Mouse (Mus musculus): Measurements from ENCODE around the gene Rapgef1. TPM values are rescaled to one million over a fixed set of nuclear protein-coding genes. Genes with fewer than 3 reads are reported as not detected.

Gene Rapgef1
- polyA plus RNA-seq, 1 experiment from 2014 or later: 13.3 TPM

DNA sequence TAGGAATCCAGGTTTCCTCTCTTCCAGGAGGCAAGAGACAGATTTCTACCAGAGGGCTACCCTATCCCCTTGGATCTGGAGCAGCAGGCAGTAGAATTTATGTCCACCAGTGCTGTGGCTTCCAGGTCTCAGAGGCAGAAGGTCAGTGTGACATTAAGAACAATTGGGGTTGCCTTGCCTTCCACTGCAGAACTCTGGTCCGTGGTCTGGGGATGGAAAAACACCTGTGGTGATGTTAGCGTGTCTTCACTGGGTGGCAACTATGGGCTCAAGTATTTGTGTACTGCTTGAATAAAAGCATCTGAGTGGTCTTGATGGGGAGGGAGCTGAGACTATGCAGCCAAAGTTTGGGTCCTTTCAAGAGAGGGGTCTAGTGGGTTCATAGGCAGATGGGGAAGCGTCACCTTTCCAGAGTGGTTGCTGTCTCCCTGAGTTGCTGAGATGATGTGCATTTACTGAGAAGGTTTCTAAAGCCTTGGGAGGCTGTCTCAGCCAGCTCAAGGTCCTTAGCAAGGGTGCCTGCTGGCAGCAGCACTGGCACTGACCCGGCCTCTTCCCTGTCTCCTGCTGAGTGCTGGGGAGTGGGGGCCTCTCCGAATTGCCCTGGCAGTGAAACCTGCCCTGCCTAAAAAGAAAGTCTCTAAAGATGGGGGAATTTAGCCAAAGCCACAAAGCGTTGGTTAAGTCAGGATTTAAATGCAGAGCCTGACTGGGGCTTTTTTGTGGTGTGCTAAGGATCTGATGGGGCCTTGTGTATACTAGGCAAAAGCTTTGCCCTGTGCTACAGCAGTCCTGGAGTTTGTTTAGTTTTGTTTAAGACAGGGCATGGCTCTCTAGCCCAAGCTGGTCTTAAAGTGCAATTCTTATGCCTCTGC, 60.4 kb downstream of the Rapgef1 start:
- DNase-seq (ENCODE audit: low spot score): no peak
- no peak overlapping the region for H3K27ac ChIP-seq (ENCODE audit: low read depth, low read length)

DNA sequence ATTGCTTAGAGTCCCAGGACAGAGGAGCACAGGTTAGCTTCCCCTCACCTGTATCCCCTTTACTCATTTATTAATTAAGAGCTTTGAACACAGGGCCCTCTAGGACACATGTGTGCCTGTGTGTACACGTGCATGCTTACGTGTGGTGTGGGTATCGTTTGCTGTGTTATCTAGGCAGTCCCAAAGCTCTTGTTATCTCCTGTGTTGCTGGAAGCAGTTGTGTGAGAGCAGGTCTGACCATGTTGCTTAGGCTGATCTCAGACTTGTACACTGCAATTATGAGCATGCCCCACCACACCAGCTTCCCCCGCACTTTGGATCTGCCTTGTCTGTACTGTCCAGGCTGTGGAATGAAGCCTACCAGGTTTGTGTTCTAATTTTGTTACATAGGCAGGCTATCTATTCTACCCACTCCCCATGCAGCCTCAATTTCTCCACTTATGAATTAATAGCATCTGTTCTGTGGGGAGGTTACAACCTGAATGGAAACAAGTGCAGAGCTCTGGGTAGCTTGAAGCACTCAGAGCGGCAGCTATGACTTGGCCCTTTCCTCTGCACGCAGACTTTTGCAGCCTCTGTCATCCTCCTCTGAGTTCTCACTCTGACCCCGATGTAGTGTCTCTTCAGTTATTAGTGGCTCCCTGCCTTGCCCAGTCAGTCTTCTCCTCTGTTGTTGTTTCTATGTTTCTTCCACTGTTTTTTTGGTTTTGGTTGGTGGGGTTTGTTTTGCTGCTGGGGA, 63.9 kb downstream of the Rapgef1 start:
- H3K27me3 ChIP-seq (ENCODE audit: control insufficient read depth, insufficient read depth, low read length): no peaks in the 10 kb centered on the region
- 91% methylated on average over 7 of the region's 7 CpGs for WGBS

More for the DNA sequence above, 60.4 kb downstream of the Rapgef1 start:
- no peak for ATAC-seq (ENCODE audit: low FRiP score)
- Histone ChIP-seq H3K4me2 (replicated peaks; ENCODE audit: low read depth, low read length) (no peak overlapping the region), H3K4me1 (replicated peaks; ENCODE audit: control insufficient read depth, insufficient read depth, low read length) (no peaks in the 10 kb centered on the region), H3K9ac (ENCODE audit: low read depth, low read length) (no peak overlapping the region), H3K27me3 (ENCODE audit: control insufficient read depth, insufficient read depth, low read length) (no peaks in the 10 kb centered on the region), H3K9me3 (ENCODE audit: control insufficient read depth, low read length) (no peaks in the 10 kb centered on the region), H3K36me3 (ENCODE audit: control insufficient read depth, insufficient read depth, low read length) (no peaks in the 10 kb centered on the region), H3K4me3 (ENCODE audit: low read depth, low read length) (no peak overlapping the region)
- WGBS: 86% methylated on average over 6 of the region's 6 CpGs

DNA sequence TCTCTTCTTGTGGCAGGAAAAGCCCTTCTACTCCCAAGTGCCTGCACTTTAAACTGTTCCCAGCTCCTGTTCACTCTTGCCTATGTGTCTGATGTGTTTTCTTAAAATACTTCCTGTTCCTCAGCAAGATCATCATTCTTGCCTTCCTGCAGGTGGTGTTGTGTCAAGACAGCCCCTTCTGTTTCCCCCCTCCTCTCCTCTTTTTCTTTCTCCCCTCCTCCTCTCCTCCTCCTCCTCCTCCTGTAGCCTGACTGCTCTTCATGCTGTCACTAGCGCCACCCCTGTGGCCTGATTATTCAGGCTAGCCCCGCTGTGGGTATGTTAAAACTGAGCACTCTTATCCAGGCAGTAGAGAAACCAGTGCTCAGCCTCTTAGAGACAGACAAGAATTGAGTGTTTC, 65.0 kb downstream of the Rapgef1 start:
- Histone ChIP-seq H3K9ac (ENCODE audit: low read depth, low read length) (no peak overlapping the region), H3K4me2 (replicated peaks; ENCODE audit: low read depth, low read length) (no peak overlapping the region), H3K4me3 (ENCODE audit: low read depth, low read length) (no peak overlapping the region), H3K4me1 (replicated peaks; ENCODE audit: control insufficient read depth, insufficient read depth, low read length) (no peaks in the 10 kb centered on the region), H3K36me3 (ENCODE audit: control insufficient read depth, insufficient read depth, low read length) (0 out of 2 replicates have a peak, but pooled peaks cover 2% of the 10 kb centered on the region), H3K27ac (ENCODE audit: low read depth, low read length) (no peak overlapping the region), H3K9me3 (ENCODE audit: control insufficient read depth, low read length) (no peaks in the 10 kb centered on the region), H3K27me3 (ENCODE audit: control insufficient read depth, insufficient read depth, low read length) (no peaks in the 10 kb centered on the region)
- 36% methylated on average over 2 of the region's 2 CpGs for WGBS
- no peak for ATAC-seq (ENCODE audit: low FRiP score)
- DNase-seq (ENCODE audit: low spot score): no peak

More for the DNA sequence above, 63.9 kb downstream of the Rapgef1 start:
- no peak overlapping the region for H3K27ac ChIP-seq (ENCODE audit: low read depth, low read length)
- H3K9ac ChIP-seq (ENCODE audit: low read depth, low read length): no peak overlapping the region
- H3K36me3 ChIP-seq (ENCODE audit: control insufficient read depth, insufficient read depth, low read length): 0 out of 2 replicates have a peak, but pooled peaks cover 2% of the 10 kb centered on the region
- H3K4me2 ChIP-seq (replicated peaks; ENCODE audit: low read depth, low read length): no peak overlapping the region
- no peak overlapping the region for H3K4me3 ChIP-seq (ENCODE audit: low read depth, low read length)
- DNase-seq (ENCODE audit: low spot score) (no peak), ATAC-seq (ENCODE audit: low FRiP score) (no peak)
- no peaks in the 10 kb centered on the region for H3K4me1 ChIP-seq (replicated peaks; ENCODE audit: control insufficient read depth, insufficient read depth, low read length)
- no peaks in the 10 kb centered on the region for H3K9me3 ChIP-seq (ENCODE audit: control insufficient read depth, low read length)

DNA sequence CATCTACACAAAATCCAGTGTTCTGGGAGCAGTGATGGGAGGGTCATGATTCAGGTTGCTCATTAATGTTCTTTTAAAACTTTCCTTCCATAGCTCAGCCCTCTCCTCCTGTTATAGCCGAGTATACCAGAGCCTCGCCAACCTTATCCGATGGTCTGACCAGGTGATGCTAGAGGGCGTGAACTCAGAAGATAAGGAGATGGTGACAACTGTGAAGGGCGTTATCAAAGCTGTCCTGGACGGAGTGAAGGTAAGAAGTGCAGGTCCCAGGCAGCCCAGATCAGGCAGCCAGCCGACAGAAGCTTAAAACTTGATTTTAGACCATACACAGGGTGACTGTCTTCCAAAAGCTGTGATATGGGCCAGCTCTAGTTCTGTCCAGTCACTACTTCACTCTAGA, 69.5 kb downstream of the Rapgef1 start:
- 0 out of 2 replicates have a peak, but pooled peaks cover 2% of the 10 kb centered on the region for H3K36me3 ChIP-seq (ENCODE audit: control insufficient read depth, insufficient read depth, low read length)

DNA sequence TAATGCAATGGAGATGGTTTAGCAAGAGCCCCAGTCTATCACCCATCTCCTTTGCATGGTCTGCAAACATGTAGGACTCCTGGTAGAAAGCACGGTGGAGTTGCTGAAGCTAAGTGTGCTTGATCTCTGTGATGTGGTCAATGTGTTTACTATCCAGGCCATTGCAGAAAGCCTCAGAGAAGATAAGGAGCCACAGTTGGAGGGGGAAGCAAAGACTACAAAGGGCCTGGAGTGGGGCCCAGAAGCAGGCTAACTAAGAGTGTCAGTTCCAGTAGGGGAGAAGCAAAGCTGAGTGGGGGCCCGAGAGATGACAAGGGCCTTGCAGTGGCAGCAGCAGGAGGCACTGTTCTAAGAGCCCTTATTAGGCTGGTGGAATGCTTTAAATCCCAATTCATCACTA, 70.0 kb downstream of the Rapgef1 start:
- WGBS: 85% methylated on average over 2 of the region's 2 CpGs
- H3K36me3 ChIP-seq (ENCODE audit: control insufficient read depth, insufficient read depth, low read length): 0 out of 2 replicates have a peak, but pooled peaks cover 2% of the 10 kb centered on the region
- no peak overlapping the region for H3K9ac ChIP-seq (ENCODE audit: low read depth, low read length)
- ATAC-seq (ENCODE audit: low FRiP score) (no peak), DNase-seq (ENCODE audit: low spot score) (no peak)
- H3K4me3 ChIP-seq (ENCODE audit: low read depth, low read length): no peak overlapping the region
- no peak overlapping the region for H3K4me2 ChIP-seq (replicated peaks; ENCODE audit: low read depth, low read length)
- no peaks in the 10 kb centered on the region for H3K9me3 ChIP-seq (ENCODE audit: control insufficient read depth, low read length)
- H3K27ac ChIP-seq (ENCODE audit: low read depth, low read length): no peak overlapping the region
- no peaks in the 10 kb centered on the region for H3K27me3 ChIP-seq (ENCODE audit: control insufficient read depth, insufficient read depth, low read length)
- no peaks in the 10 kb centered on the region for H3K4me1 ChIP-seq (replicated peaks; ENCODE audit: control insufficient read depth, insufficient read depth, low read length)

More for the DNA sequence above, 69.5 kb downstream of the Rapgef1 start:
- Histone ChIP-seq H3K4me3 (ENCODE audit: low read depth, low read length) (no peak overlapping the region), H3K9ac (ENCODE audit: low read depth, low read length) (no peak overlapping the region), H3K4me2 (replicated peaks; ENCODE audit: low read depth, low read length) (no peak overlapping the region), H3K4me1 (replicated peaks; ENCODE audit: control insufficient read depth, insufficient read depth, low read length) (no peaks in the 10 kb centered on the region), H3K9me3 (ENCODE audit: control insufficient read depth, low read length) (no peaks in the 10 kb centered on the region), H3K27me3 (ENCODE audit: control insufficient read depth, insufficient read depth, low read length) (no peaks in the 10 kb centered on the region), H3K27ac (ENCODE audit: low read depth, low read length) (no peak overlapping the region)
- ATAC-seq (ENCODE audit: low FRiP score) (no peak), DNase-seq (ENCODE audit: low spot score) (no peak)
- 95% methylated on average over 7 of the region's 7 CpGs for WGBS

DNA sequence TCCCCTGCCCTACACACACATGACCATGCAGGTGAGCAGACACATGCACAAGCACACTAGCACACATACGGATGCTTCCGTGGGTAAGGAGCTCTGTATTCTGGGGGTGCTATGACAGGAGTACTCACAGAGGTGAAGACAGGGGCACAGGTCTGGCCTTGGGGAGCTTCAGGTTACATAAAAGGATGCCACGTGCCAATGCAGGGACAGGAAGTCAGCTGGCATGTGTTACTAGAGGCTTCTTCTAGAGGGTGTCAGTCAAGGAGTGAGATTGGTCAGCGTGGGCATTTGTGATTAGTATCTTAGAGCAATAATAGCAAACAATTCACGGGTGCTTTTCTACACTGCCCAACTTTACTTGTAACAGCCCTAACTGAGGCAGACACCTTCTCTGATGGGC, 71.5 kb downstream of the Rapgef1 start:
- 93% methylated on average over 5 of the region's 5 CpGs for WGBS
- no peak overlapping the region for H3K4me3 ChIP-seq (ENCODE audit: low read depth, low read length)
- ATAC-seq (ENCODE audit: low FRiP score) (no peak), DNase-seq (ENCODE audit: low spot score) (no peak)
- H3K4me2 ChIP-seq (replicated peaks; ENCODE audit: low read depth, low read length): no peak overlapping the region
- H3K9me3 ChIP-seq (ENCODE audit: control insufficient read depth, low read length): no peaks in the 10 kb centered on the region
- no peak overlapping the region for H3K9ac ChIP-seq (ENCODE audit: low read depth, low read length)
- H3K4me1 ChIP-seq (replicated peaks; ENCODE audit: control insufficient read depth, insufficient read depth, low read length): no peaks in the 10 kb centered on the region
- 0 out of 2 replicates have a peak, but pooled peaks cover 2% of the 10 kb centered on the region for H3K36me3 ChIP-seq (ENCODE audit: control insufficient read depth, insufficient read depth, low read length)
- H3K27ac ChIP-seq (ENCODE audit: low read depth, low read length): no peak overlapping the region
- H3K27me3 ChIP-seq (ENCODE audit: control insufficient read depth, insufficient read depth, low read length): no peaks in the 10 kb centered on the region

DNA sequence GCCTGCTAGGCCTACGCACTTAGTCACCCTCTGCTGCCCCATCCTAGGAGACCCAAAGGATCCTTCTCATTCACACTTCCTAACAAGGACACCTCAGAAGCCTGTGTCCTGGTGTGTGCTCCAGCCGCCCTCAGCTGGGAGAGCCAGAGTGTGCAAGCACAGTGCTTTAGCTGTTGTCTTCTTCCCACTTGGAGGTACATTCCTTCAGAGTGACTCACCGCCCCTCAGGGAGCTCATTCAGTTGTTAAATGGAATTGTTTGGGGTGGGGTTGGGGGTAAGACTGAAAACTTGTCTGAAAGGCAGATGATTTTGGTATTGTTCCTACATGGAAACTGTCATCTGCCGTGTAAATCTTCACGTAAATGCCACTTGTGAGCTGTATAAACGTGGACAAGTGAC, 72.0 kb downstream of the Rapgef1 start:
- no peak overlapping the region for H3K4me3 ChIP-seq (ENCODE audit: low read depth, low read length)
- no peaks in the 10 kb centered on the region for H3K4me1 ChIP-seq (replicated peaks; ENCODE audit: control insufficient read depth, insufficient read depth, low read length)
- H3K9ac ChIP-seq (ENCODE audit: low read depth, low read length): no peak overlapping the region
- H3K9me3 ChIP-seq (ENCODE audit: control insufficient read depth, low read length): no peaks in the 10 kb centered on the region
- WGBS: 79% methylated on average over 6 of the region's 6 CpGs
- no peak overlapping the region for H3K4me2 ChIP-seq (replicated peaks; ENCODE audit: low read depth, low read length)
- no peaks in the 10 kb centered on the region for H3K27me3 ChIP-seq (ENCODE audit: control insufficient read depth, insufficient read depth, low read length)
- H3K27ac ChIP-seq (ENCODE audit: low read depth, low read length): no peak overlapping the region
- 0 out of 2 replicates have a peak, but pooled peaks cover 2% of the 10 kb centered on the region for H3K36me3 ChIP-seq (ENCODE audit: control insufficient read depth, insufficient read depth, low read length)
- no peak for ATAC-seq (ENCODE audit: low FRiP score)
- no peak for DNase-seq (ENCODE audit: low spot score)

DNA sequence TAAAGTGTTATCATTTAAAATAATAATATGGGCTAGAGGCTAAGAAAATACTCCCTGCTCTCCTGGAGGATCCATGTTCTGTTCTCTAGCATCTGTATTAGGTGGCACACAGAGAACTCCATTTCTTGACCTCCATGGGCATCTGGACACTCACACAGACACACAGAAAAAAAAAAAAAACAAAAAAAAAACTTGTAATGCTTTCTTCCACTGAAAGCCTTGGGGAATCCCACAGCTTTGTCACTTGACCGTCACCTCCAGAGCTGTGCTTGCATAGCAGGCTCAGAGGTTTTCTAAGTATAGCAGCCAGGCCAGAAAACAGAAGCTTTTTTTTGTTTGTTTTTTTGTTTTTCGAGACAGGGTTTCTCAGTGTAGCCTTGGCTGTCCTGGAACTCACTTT, 72.7 kb downstream of the Rapgef1 start:
- H3K36me3 ChIP-seq (ENCODE audit: control insufficient read depth, insufficient read depth, low read length): 0 out of 2 replicates have a peak, but pooled peaks cover 2% of the 10 kb centered on the region
- H3K4me2 ChIP-seq (replicated peaks; ENCODE audit: low read depth, low read length): no peak overlapping the region
- ATAC-seq (ENCODE audit: low FRiP score): no peak
- H3K27ac ChIP-seq (ENCODE audit: low read depth, low read length): no peak overlapping the region
- WGBS: 95% methylated on average over 2 of the region's 2 CpGs
- DNase-seq (ENCODE audit: low spot score): no peak
- H3K4me1 ChIP-seq (replicated peaks; ENCODE audit: control insufficient read depth, insufficient read depth, low read length): no peaks in the 10 kb centered on the region
- no peaks in the 10 kb centered on the region for H3K9me3 ChIP-seq (ENCODE audit: control insufficient read depth, low read length)
- no peaks in the 10 kb centered on the region for H3K27me3 ChIP-seq (ENCODE audit: control insufficient read depth, insufficient read depth, low read length)
- no peak overlapping the region for H3K4me3 ChIP-seq (ENCODE audit: low read depth, low read length)
- no peak overlapping the region for H3K9ac ChIP-seq (ENCODE audit: low read depth, low read length)
